Mouse (Mus musculus) megakaryocyte, embryonic 14.5 days (primary cell): ENCODE results near the gene Skiv2l. TPM values are rescaled to one million over a fixed set of nuclear protein-coding genes. Genes with fewer than 3 reads are reported as not detected.
"Not testable (repeated sequence)": the region's sequence is repeated elsewhere in the genome, so short reads cannot be mapped to it uniquely, and the experiment has no call there.

Experiments
- H3K27me3 ChIP-seq: replicated peaks from 2 replicates; pipeline ENCODE3; 2012; ENCODE audit warnings: inconsistent platforms
- H3K36me3 ChIP-seq: replicated peaks from 2 replicates; pipeline ENCODE3; 2012; ENCODE audit warnings: low read length, inconsistent platforms, mixed read lengths
- H3K4me1 ChIP-seq: 2 replicates; pipeline ENCODE4 v1.6.1; 2012; ENCODE audit warnings: inconsistent platforms
- H3K4me3 ChIP-seq: replicated peaks from 2 replicates; pipeline ENCODE3; 2012; ENCODE audit warnings: moderate library complexity, mild to moderate bottlenecking, inconsistent platforms
- H3K9me3 ChIP-seq: 2 replicates; pipeline ENCODE4 v1.6.1; 2012; ENCODE audit warnings: inconsistent platforms
- FLI1 ChIP-seq: IDR thresholded peaks from 2 replicates; pipeline ENCODE4 v1.6.1; 2012; ENCODE audit warnings: low read length, inconsistent platforms, mixed read lengths
- GATA1 ChIP-seq: IDR thresholded peaks from 3 replicates; pipeline ENCODE4 v1.6.1; 2012; ENCODE audit warnings: mixed read lengths, low read length, inconsistent platforms, borderline replicate concordance
- polyA plus RNA-seq: library from polyadenylated mRNA; stranded (reverse); fragments of >175 nt; gene quantifications from 2 replicates; pipeline ENCODE4 v1.2.3, GENCODE M21; 2012; ENCODE audit warnings: low replicate concordance; ENCODE audit not compliant: insufficient read depth

Gene Skiv2l
- polyA plus RNA-seq, 1 experiment: 27.6 TPM

DNA sequence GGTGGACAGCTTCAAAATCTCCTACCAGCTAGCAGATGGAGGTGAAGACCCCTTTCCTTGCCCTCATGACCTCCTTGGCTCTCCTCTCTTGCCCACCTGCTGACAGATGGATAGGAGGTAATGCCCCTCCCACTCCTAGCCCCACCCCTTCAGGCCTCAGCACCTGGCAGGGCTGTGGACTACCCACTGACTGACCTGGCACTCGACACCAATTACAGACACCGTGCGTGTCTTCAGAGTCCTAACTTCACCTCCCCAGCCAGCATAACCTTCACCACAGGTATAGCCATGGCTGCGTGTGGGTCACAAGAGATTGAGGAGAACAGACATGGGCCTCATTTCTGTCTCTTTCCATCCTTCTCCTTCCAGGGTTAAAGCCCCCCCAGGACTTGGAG, 50.5 kb downstream of the Skiv2l start:
- H3K4me1 ChIP-seq: no peaks in the 10 kb centered on the region
- H3K4me3 ChIP-seq: no peak overlapping the region
- H3K9me3 ChIP-seq: peaks cover 39% of the 10 kb centered on the region
- H3K27me3 ChIP-seq: no peaks in the 10 kb centered on the region
- TF ChIP-seq FLI1: no peak
- TF ChIP-seq GATA1: no peak
- no peaks in the 10 kb centered on the region for H3K36me3 ChIP-seq

DNA sequence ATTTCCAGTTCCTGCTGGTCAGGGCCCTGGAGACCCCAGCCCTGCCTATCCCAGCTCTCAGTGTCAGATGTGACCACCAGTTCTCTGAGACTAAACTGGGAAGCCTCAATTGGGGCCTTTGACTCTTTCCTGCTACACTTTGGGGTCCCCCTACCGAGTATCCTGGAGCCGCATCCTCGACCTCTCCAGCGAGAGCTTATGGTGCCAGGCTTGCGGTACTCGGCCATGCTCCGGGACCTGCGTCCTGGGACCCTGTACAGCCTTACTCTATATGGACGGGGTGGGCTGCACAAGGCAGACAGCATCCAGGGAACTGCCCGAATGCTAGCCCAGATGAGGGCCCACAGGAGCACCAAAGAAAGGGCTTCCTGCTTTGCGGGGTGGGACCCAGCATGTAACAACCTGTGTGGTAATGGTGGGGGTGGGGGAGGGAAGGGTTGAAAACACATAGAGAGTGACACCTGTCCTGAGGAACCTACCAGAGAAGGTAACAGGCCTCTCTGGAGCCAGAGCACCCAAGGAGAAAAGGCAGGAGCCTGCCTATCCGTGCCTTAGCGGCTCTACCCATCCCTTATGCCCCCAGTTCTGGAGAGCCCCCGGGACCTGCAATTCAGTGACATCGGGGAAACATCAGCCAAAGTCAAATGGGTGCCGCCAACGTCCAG, 51.0 kb downstream of the Skiv2l start:
- TF ChIP-seq FLI1 (no peak), GATA1 (no peak)

DNA sequence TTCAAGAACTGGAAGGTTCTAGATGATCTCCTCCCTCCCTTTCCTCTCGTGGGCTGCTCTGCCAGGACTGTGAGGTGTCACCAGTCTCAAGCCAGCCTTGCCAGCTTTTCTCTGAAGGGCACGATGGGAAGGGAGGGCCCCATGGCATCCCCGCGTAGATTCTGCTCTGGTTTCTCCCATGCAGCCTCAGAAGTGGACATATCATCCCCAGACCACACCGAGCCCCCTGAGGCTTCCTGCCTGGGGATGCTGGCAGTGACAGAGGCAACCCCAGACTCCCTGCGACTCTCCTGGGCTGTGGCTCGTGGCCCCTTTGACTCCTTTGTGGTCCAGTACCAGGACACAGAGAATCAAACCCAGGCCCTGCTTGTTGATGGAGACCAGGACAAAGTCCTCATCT, 51.9 kb downstream of the Skiv2l start:
- not testable (repeated sequence) for H3K4me3 ChIP-seq, H3K4me1 ChIP-seq, H3K36me3 ChIP-seq, H3K27me3 ChIP-seq
- H3K9me3 ChIP-seq: peaks cover 32% of the 10 kb centered on the region

More for the DNA sequence above, 51.0 kb downstream of the Skiv2l start:
- no peaks in the 10 kb centered on the region for H3K4me1 ChIP-seq
- no peak overlapping the region for H3K4me3 ChIP-seq
- H3K27me3 ChIP-seq: no peaks in the 10 kb centered on the region
- no peaks in the 10 kb centered on the region for H3K36me3 ChIP-seq
- H3K9me3 ChIP-seq: peaks cover 34% of the 10 kb centered on the region

DNA sequence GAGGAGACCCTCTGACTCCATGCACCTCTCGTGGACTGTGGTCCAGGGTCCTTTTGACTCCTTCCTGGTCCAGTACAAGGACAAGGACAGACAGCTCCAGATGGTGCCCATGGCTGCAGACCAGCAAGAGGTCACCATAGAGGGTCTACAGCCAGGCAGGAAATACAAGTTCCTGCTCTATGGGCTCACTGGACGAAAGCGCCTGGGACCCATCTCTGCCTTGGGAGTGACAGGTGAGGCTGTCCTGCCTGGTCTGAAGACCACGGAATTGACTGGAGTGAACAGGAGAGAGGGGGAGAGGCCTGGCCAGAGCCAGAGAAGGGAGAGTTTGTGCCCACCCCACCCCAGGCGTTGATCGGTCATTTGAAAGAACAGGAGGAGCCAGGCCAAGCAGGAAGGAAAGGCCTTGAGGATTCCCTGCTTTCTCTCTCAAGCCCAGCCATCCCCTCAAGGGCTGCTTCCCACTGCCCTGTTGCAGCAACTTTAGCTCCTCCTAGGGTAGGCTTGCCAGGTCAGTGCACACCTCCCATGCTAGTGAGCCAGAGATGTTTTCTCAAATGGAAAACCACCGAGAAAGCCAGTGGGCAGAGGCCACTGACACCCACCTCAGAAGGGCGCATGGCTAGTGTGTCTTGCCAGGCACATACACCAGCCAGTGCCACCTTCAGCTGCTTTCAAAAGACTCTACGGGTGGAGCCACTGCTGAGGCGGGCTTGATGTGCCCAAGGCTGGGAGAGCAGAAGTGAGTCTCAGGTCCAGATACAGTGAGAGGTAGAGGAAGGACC, 52.6 kb downstream of the Skiv2l start:
- not testable (repeated sequence) for H3K27me3 ChIP-seq, H3K36me3 ChIP-seq, H3K4me3 ChIP-seq, H3K4me1 ChIP-seq
- peaks cover 34% of the 10 kb centered on the region for H3K9me3 ChIP-seq

DNA sequence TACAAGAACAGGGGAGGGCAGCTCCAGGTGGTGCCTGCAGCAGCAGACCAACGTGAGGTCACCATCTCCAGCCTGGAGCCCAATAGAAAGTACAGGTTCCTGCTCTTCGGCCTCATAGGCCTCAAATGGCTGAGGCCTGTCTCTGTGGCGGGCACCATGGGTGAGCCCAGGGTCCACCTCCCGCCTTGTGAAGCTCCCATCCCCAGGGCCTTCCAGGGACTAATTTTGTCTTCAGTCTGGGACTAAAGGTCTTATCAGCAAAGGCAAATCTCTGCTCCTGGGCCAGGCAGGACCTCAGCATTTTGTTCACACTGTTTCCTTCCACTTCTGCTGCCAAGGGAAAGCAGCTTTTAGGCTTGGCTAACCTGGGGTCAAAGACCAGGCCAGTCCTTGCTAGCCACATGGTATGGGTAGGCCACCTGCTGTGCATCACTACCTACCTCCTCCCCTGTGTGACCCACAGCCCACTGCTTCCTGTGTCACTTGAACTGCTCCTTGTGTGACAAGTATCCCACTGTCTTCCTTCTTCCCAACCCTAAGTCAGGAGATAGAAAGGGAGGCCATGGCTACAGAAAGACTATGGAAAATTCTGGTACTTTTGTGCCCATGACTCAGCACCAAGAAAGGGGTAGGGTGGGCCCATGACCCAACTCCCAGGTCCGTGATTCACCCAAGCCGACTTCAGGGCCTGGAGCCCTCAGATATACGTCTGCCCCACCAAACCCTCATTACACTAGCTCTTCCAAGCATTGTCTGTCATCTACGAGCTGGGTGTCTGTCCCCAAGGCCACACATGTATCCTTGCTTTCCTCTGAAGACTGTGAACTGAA, 53.5 kb downstream of the Skiv2l start:
- Histone ChIP-seq H3K4me3 (no peak overlapping the region), H3K27me3 (no peaks in the 10 kb centered on the region), H3K9me3 (peaks cover 33% of the 10 kb centered on the region), H3K36me3 (no peaks in the 10 kb centered on the region), H3K4me1 (no peaks in the 10 kb centered on the region)
- TF ChIP-seq FLI1: no peak
- TF ChIP-seq GATA1: no peak

DNA sequence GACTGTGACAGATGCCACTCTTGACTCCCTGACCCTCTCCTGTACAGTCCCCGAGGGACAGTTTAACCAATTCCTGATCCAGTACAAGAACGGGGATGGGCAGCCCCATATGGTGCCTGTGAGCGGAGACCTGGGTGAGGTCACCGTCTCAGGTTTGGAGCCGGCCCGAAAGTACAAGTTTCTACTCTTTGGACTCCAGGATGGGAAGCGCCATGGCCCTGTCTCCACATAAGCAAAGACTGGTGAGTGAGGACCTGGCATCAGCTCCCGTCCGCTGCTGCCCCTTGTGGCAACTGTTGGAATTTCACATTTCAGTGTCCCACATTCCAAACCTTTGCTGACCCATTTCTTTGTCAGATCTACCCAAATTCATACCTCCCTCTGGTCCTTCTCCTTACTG, 54.4 kb downstream of the Skiv2l start:
- no peaks in the 10 kb centered on the region for H3K27me3 ChIP-seq
- no peak overlapping the region for H3K4me3 ChIP-seq
- H3K9me3 ChIP-seq: peaks cover 26% of the 10 kb centered on the region
- no peaks in the 10 kb centered on the region for H3K4me1 ChIP-seq
- TF ChIP-seq GATA1: no peak
- no peaks in the 10 kb centered on the region for H3K36me3 ChIP-seq

DNA sequence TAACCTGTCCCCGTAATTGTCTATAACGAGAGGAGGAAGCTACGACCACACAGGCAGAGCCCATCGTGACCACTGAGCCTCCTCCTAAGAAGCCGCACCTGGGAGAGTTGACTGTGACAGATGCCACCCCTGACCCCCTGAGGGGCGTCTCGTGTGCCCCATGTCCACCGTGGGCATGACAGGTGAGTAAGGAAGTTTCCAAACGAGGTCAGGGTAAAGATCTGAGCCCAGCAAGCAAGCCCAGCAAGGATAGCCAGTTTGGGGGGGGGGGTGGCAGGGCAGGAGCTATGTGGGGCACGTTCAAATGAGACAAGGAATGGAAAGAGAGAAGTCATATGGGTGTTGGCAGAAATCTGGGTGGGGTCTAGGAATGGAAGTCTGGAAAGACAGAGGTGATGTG, 55.0 kb downstream of the Skiv2l start:
- Histone ChIP-seq H3K9me3 (peaks cover 29% of the 10 kb centered on the region), H3K36me3 (no peaks in the 10 kb centered on the region), H3K27me3 (no peaks in the 10 kb centered on the region), H3K4me3 (no peak overlapping the region), H3K4me1 (no peaks in the 10 kb centered on the region)
- no peak for TF ChIP-seq GATA1
- no peak for TF ChIP-seq FLI1

Other genes with a start within 250 kb of the Skiv2l start
- 37.8 and 101 TPM in 2 replicates for gene Rnf5, start 246.5 kb downstream of the Skiv2l start, polyA plus RNA-seq
- 165 and 309 TPM in 2 replicates for gene Agpat1, start 245.9 kb downstream of the Skiv2l start, polyA plus RNA-seq
- 1.9 TPM in 1 of 2 replicates, not detected in the other for gene Egfl8, start 234.2 kb downstream of the Skiv2l start, polyA plus RNA-seq
- 40.9 and 74.9 TPM in 2 replicates for gene Ppt2, start 221.7 kb downstream of the Skiv2l start, polyA plus RNA-seq
- not detected in 2 replicates for gene Prrt1, start 220.7 kb downstream of the Skiv2l start, polyA plus RNA-seq
- gene Fkbpl, start 205.4 kb downstream of the Skiv2l start, polyA plus RNA-seq: 6.1 and 22.5 TPM in 2 replicates
- 192 and 427 TPM in 2 replicates for gene Atf6b, start 203.1 kb downstream of the Skiv2l start, polyA plus RNA-seq
- 0.03 TPM in 1 of 2 replicates, not detected in the other for gene Tnxb, start 179.7 kb downstream of the Skiv2l start, polyA plus RNA-seq
- gene C4b, start 106.3 kb downstream of the Skiv2l start, polyA plus RNA-seq: 0.06 TPM in 1 of 2 replicates, not detected in the other
- not detected in 2 replicates for gene Cyp21a1, start 45.6 kb downstream of the Skiv2l start, polyA plus RNA-seq
- 44.3 and 85.0 TPM in 2 replicates for gene Stk19, start 13.3 kb downstream of the Skiv2l start, polyA plus RNA-seq
- 61.9 and 137 TPM in 2 replicates for gene Dxo, start 13.2 kb downstream of the Skiv2l start, polyA plus RNA-seq
- gene Nelfe, start 181 bp upstream of the Skiv2l start, polyA plus RNA-seq: 67.5 and 220 TPM in 2 replicates
- 0.54 TPM in 1 of 2 replicates, not detected in the other for gene Cfb, start 12.3 kb upstream of the Skiv2l start, polyA plus RNA-seq
- 6.7 and 15.4 TPM in 2 replicates for gene Zbtb12, start 29.3 kb upstream of the Skiv2l start, polyA plus RNA-seq
- gene Gm20547, start 31.8 kb upstream of the Skiv2l start, polyA plus RNA-seq: not detected in 2 replicates
- gene C2, start 48.1 kb upstream of the Skiv2l start, polyA plus RNA-seq: 3.0 and 6.0 TPM in 2 replicates
- gene Ehmt2, start 48.3 kb upstream of the Skiv2l start, polyA plus RNA-seq: 356 and 543 TPM in 2 replicates
- not detected in 2 replicates for gene Slc44a4, start 64.3 kb upstream of the Skiv2l start, polyA plus RNA-seq
- gene Neu1, start 81.0 kb upstream of the Skiv2l start, polyA plus RNA-seq: 12.4 and 41.3 TPM in 2 replicates
- gene Hspa1b, start 109.0 kb upstream of the Skiv2l start, polyA plus RNA-seq: 4.5 and 7.2 TPM in 2 replicates
- not detected in 2 replicates for gene Gm20481, start 119.7 kb upstream of the Skiv2l start, polyA plus RNA-seq
- gene Hspa1a, start 121.9 kb upstream of the Skiv2l start, polyA plus RNA-seq: 1.5 and 2.0 TPM in 2 replicates
- not detected in 2 replicates for gene Hspa1l, start 122.5 kb upstream of the Skiv2l start, polyA plus RNA-seq
- 64.3 and 95.0 TPM in 2 replicates for gene Lsm2, start 131.7 kb upstream of the Skiv2l start, polyA plus RNA-seq
- gene Vars, start 150.8 kb upstream of the Skiv2l start, polyA plus RNA-seq: 188 and 650 TPM in 2 replicates
- 0.38 and 0.40 TPM in 2 replicates for gene Vwa7, start 166.4 kb upstream of the Skiv2l start, polyA plus RNA-seq
- gene Sapcd1, start 177.8 kb upstream of the Skiv2l start, polyA plus RNA-seq: 4.1 and 5.4 TPM in 2 replicates
- gene Msh5, start 196.5 kb upstream of the Skiv2l start, polyA plus RNA-seq: 10.5 and 10.9 TPM in 2 replicates
- gene Clic1, start 199.8 kb upstream of the Skiv2l start, polyA plus RNA-seq: 244 and 373 TPM in 2 replicates
- gene Ddah2, start 208.8 kb upstream of the Skiv2l start, polyA plus RNA-seq: 30.5 and 36.5 TPM in 2 replicates
- 14.8 and 15.5 TPM in 2 replicates for gene Ly6g6c, start 215.2 kb upstream of the Skiv2l start, polyA plus RNA-seq
- gene Mpig6b, start 216.0 kb upstream of the Skiv2l start, polyA plus RNA-seq: 53.5 and 66.3 TPM in 2 replicates
- gene Ly6g6e, start 226.7 kb upstream of the Skiv2l start, polyA plus RNA-seq: not detected in 2 replicates
- 79.9 and 106 TPM in 2 replicates for gene Ly6g6d, start 227.9 kb upstream of the Skiv2l start, polyA plus RNA-seq
- gene Ly6g6f, start 235.4 kb upstream of the Skiv2l start, polyA plus RNA-seq: 517 and 745 TPM in 2 replicates
- gene Abhd16a, start 239.1 kb upstream of the Skiv2l start, polyA plus RNA-seq: 211 and 290 TPM in 2 replicates